Mouse (Mus musculus) embryonic facial prominence, embryonic 13.5 days (tissue): ENCODE measurements at regions not wholly inside any gene's neighbourhood (a gene's known extent, or its start where the extent isn't known, plus 50 kb on each side); places are given as distances from the start of the nearest gene placed in this dataset.

Source experiments
- ATAC-seq: fragments of 200-750 bp; cut with Nextera tagmentation; 2 replicates; pipeline ENCODE4 v1.8.0; 2017; ENCODE audit warnings: low read depth; ENCODE audit not compliant: insufficient number of reproducible peaks, insufficient read depth, low FRiP score, low TSS enrichment
- H3K27ac ChIP-seq: fragments of 300-500 bp; sonication (generic); 2 replicates; pipeline ENCODE4 v1.5.1; 2015; ENCODE audit warnings: moderate library complexity, mild to moderate bottlenecking, inconsistent platforms
- H3K27me3 ChIP-seq: fragments of 300-500 bp; sonication (generic); 2 replicates; pipeline ENCODE4 v1.6.1; 2015; ENCODE audit warnings: mild to moderate bottlenecking, inconsistent platforms
- H3K36me3 ChIP-seq: fragments of 300-500 bp; sonication (generic); 2 replicates; pipeline ENCODE4 v1.6.1; 2015; ENCODE audit warnings: mild to moderate bottlenecking, inconsistent platforms
- H3K4me1 ChIP-seq: fragments of 300-500 bp; sonication (generic); 2 replicates; pipeline ENCODE4 v1.6.1; 2015; ENCODE audit warnings: inconsistent platforms
- H3K4me2 ChIP-seq: fragments of 300-500 bp; sonication (generic); 2 replicates; pipeline ENCODE4 v1.6.1; 2015; ENCODE audit warnings: moderate library complexity, mild to moderate bottlenecking, inconsistent platforms
- H3K4me3 ChIP-seq: fragments of 300-500 bp; sonication (generic); 2 replicates; pipeline ENCODE4 v1.5.1; 2015; ENCODE audit warnings: mild to moderate bottlenecking, inconsistent platforms
- H3K9ac ChIP-seq: fragments of 300-500 bp; sonication (generic); 2 replicates; pipeline ENCODE4 v1.6.1; 2015; ENCODE audit warnings: mild to moderate bottlenecking, inconsistent platforms
- H3K9me3 ChIP-seq: fragments of 300-500 bp; sonication (generic); 2 replicates; pipeline ENCODE4 v1.6.1; 2016; ENCODE audit warnings: inconsistent platforms
- WGBS: fragments of 180-500 bp; shearing (Covaris S2); methylation state at CpG from one replicate; pipeline ENCODE4 v1.1.7; 2015; ENCODE audit warnings: mixed read lengths; 5-methylcytosine and 5-hydroxymethylcytosine counted together

DNA sequence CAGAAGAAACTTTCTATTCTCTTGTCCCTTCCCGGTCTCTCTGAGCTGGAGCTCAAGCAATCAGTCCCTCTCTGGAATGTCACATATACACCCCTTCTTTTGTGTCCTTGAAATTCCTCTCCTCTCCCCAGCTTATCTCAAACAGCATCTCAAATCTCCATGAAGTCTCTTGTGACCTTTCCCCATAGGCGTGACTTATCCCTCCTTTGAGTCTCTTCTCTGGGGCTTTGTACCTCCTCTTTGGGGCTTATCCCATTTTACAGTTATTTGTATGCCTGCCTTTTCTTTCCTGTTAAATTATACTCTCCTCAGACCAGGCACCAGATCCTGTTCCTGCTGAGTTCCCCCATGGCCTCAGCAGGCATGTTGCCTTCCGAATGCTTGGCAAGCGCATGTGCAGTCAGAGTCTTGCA lies 152.8 kb downstream of the Pten start:
- Histone ChIP-seq H3K4me2 (no peak overlapping the region), H3K27ac (no peak overlapping the region), H3K4me1 (peaks cover 16% of the 10 kb centered on the region), H3K27me3 (no peaks in the 10 kb centered on the region), H3K36me3 (no peaks in the 10 kb centered on the region), H3K9ac (no peak overlapping the region), H3K9me3 (no peaks in the 10 kb centered on the region), H3K4me3 (no peak overlapping the region)
- 34% methylated on average over 4 of the region's 4 CpGs for WGBS
- ATAC-seq = no peak

DNA sequence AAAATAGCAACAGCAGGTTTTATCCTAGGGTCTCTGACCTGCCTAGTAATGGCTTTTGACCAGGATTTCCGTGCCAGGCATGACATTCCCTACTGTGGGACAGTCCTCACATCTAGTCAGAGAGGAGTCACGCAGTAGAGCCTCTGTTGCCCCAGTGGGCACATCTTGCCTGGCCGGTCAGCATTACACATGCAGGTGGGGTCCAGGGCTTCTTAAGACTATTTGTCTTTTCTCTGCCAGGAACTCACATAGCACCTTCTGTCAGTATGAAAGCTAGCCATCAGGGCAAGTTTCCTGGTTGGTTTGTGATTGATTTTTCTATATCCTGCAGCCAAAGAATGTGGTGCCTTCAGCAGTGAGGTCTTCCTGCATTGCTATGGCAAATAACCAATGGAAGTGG lies 155.0 kb downstream of the Pten start:
- H3K27me3 ChIP-seq = no peaks in the 10 kb centered on the region
- no peak for ATAC-seq
- no peak overlapping the region for H3K9ac ChIP-seq
- H3K36me3 ChIP-seq = no peaks in the 10 kb centered on the region
- H3K9me3 ChIP-seq = no peaks in the 10 kb centered on the region
- no peak overlapping the region for H3K27ac ChIP-seq
- no peaks in the 10 kb centered on the region; the same call in 1 of the 2 replicates for H3K4me1 ChIP-seq
- no peak overlapping the region for H3K4me3 ChIP-seq
- 91% methylated on average over 3 of the region's 3 CpGs for WGBS
- no peak overlapping the region for H3K4me2 ChIP-seq

DNA sequence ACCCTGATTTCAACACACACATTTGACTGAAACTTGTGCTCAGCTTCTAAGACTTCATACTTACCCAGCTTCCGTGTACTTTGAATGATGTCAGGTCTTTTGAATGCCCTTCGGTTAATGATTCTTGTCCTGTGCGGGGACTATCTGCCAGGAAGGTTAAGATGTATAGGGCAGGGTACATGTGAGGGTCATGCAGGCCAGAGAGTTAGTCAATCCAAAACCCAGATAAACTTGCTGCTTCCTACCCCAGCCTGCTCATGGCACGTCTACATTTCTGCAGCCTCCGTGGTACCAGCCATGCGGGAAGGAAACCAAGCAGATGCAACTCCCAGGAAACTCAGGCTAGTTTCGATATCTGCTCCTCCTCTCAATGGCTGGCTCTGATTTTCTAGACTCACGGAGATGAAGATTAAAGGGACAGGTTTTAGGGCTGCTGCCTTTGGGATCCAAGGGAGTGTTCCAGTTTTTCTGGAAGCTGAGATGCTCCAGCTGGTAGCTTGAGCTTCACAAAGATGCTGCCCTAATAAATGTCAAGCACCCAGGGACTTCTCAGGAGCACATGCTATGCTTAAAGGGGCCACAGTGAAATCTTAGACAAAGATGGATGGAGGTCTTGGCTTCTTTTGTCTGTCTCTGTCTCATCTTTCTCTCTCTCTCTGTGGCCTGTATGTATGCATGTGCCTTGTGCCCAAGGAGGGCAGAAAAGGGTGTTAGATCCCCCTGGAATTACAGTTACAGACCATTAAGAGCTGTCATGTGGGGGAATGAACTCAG lies 159.4 kb downstream of the Pten start:
- no peaks in the 10 kb centered on the region for H3K9me3 ChIP-seq
- no peak overlapping the region for H3K27ac ChIP-seq
- H3K9ac ChIP-seq = no peak overlapping the region
- ATAC-seq = no peak
- H3K4me2 ChIP-seq = no peak overlapping the region
- H3K4me3 ChIP-seq = no peak overlapping the region
- no peaks in the 10 kb centered on the region for H3K36me3 ChIP-seq
- 89% methylated on average over 8 of the region's 8 CpGs for WGBS
- H3K4me1 ChIP-seq = no peaks in the 10 kb centered on the region
- H3K27me3 ChIP-seq = no peaks in the 10 kb centered on the region

DNA sequence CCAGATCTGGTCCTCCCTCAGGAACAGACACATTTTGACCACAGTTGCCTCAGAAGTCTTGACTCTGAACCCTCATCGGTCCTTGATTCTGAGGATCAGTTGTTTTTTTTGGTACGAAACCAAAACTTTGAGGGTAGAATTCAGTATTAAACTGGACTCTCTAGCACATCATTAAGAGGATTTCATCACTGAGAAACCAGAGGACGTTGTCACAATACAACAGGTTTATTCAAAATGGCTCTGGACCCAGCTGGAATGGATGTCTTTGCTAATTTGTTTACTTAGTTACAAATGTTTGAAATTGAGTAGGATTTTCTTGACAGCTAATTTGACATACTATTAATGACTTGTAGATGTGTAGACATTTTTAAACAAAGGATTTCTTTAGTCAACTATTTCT lies 163.7 kb downstream of the Pten start:
- Histone ChIP-seq H3K36me3 (no peaks in the 10 kb centered on the region), H3K4me2 (no peak overlapping the region), H3K9ac (no peak overlapping the region), H3K4me3 (no peak overlapping the region), H3K4me1 (peaks cover 5% of the 10 kb centered on the region), H3K9me3 (no peaks in the 10 kb centered on the region), H3K27me3 (no peaks in the 10 kb centered on the region), H3K27ac (no peak overlapping the region)
- 77% methylated on average over 3 of the region's 3 CpGs for WGBS
- no peak for ATAC-seq

DNA sequence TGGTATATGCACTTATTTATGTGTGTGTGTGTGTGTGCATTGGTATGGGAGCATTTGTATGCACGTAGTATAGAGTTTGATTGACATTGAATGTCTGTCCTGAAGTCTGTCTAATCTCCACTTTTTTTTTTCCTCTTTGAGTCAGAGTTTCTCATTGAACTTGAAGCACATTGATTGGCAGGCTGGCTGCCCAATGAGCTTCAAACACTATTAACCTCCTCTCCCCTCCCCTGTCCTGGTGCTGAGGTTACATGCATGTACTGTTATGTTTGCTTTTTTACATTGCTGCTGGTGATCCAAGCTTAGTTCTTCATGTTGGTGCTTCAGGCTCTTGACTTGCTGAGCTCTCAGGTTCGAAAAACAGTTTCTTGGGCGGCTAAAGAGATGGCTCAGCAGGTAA lies 166.6 kb downstream of the Pten start:
- Histone ChIP-seq H3K4me1 (peaks cover 11% of the 10 kb centered on the region), H3K9ac (no peak overlapping the region), H3K27me3 (no peaks in the 10 kb centered on the region), H3K36me3 (no peaks in the 10 kb centered on the region), H3K4me3 (no peak overlapping the region), H3K27ac (no peak overlapping the region), H3K9me3 (no peaks in the 10 kb centered on the region), H3K4me2 (no peak overlapping the region)
- ATAC-seq = no peak
- WGBS = 81% methylated on average over 3 of the region's 3 CpGs

DNA sequence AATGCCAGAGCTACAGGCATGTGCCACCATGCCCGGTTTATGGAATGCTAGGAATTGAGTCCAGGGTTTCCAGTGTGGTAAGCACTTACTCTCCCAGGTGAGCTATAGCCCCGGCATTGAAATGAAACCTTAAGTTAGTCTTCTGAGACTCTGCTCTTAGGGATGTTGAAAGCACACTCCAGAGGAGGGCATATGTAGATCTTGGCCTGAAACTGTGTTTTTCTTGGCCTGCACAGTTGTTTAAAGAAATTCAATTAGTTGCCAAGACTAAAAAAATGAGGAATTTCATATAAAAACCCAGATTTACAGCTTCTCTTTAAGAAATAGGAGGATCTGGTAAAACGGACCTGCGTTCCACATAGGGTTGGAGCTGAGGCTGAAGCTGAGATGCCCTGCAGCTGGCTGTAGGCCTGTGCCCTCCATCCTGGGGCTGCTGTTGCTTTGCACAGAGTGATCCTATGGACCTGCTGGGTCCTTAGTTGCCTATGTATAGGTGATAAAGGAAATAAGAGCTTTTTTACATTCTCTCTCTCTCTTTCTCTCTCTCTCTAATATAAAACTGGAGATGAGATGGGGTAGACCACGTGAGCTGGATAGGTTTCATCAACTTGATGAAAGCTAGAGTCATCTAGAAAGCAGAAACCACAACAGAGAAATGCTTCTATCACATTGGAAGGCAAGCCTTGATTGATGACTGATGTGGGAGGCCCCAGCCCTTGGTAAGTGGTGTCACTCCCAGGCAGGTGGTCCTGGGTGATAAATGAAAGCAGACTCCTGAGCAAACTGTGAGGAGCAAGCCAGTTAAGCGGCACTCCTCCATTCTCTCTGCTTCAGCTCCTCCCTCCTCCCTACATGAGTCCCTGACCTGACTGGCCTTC lies 168.6 kb downstream of the Pten start:
- Histone ChIP-seq H3K4me3 (no peak overlapping the region), H3K4me2 (no peak overlapping the region), H3K27me3 (no peaks in the 10 kb centered on the region), H3K9ac (no peak overlapping the region), H3K36me3 (no peaks in the 10 kb centered on the region), H3K27ac (no peak overlapping the region), H3K4me1 (peaks cover 11% of the 10 kb centered on the region), H3K9me3 (no peaks in the 10 kb centered on the region)
- 57% methylated on average over 6 of the region's 6 CpGs for WGBS
- ATAC-seq = no peak

DNA sequence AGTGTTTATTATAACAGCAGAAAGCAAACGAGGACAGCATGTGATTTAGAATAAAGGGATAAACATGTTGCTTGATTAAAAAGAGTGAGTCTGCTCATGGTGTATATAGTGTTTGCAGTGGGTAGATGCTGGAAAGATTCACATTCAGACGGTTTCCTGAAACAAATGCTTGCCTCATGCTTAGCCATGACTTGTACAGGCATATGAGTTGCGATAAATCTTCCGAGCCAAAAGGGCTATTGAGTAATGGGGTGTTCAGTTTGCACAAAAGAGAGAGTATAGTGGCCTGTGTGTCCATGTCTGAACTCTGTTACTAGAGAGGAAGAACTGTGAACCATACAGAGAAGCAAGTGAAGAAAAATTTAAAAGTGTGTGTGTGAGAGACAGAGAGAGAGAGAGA lies 169.3 kb downstream of the Pten start:
- WGBS = 77% methylated on average over 4 of the region's 4 CpGs
- Histone ChIP-seq H3K4me1 (peaks cover 11% of the 10 kb centered on the region), H3K4me3 (no peak overlapping the region), H3K4me2 (no peak overlapping the region), H3K9me3 (no peaks in the 10 kb centered on the region), H3K27me3 (no peaks in the 10 kb centered on the region), H3K9ac (no peak overlapping the region), H3K36me3 (no peaks in the 10 kb centered on the region), H3K27ac (no peak overlapping the region)
- ATAC-seq = no peak

DNA sequence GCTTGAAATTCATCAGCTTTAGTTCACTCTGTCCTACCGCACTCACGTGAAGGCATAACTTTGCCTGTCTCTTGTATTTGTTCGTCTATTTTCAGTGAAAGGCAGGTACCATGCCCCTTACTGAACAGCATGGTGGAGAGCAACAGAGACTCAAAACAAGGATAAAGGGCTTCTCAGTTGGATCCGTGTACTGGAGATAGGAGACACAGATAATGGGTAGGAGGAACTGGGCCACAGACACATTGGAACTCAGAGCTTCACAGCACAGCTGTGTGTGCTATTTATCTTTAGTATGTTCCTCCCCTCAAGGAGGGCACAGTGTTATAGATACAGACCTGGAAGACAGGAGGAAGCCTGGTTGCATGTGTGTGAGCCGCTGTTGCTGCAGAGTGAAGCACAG lies 176.4 kb downstream of the Pten start:
- no peaks in the 10 kb centered on the region for H3K27me3 ChIP-seq
- H3K4me1 ChIP-seq = peaks cover 5% of the 10 kb centered on the region; the same call in 1 of the 2 replicates
- no peak overlapping the region for H3K27ac ChIP-seq
- no peak overlapping the region for H3K4me2 ChIP-seq
- no peaks in the 10 kb centered on the region for H3K36me3 ChIP-seq
- H3K4me3 ChIP-seq = no peak overlapping the region
- no peak for ATAC-seq
- no peaks in the 10 kb centered on the region for H3K9me3 ChIP-seq
- WGBS = 88% methylated on average over 5 of the region's 5 CpGs
- no peak overlapping the region for H3K9ac ChIP-seq

DNA sequence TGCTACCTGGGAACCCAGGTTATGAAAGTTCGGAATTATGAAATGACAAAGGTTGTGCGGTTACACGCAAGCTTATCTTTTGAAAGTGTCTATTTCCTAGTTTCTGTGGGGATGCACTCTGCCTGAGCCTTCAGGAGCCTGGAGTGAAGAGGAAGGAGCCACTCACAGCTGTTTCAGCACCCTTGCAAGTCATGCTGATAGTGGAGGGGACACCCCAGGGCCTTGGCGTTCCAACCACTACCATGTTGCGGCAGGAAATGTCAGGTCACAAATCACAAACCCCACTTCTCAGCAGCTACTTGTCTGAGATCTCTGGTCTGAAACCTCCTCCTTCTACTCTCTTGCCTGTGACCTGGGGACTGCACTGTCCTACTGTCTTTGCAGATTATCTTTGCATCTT lies 178.3 kb downstream of the Pten start:
- no peak overlapping the region for H3K4me3 ChIP-seq
- H3K9ac ChIP-seq = no peak overlapping the region
- no peak overlapping the region for H3K4me2 ChIP-seq
- no peaks in the 10 kb centered on the region for H3K9me3 ChIP-seq
- 90% methylated on average over 5 of the region's 5 CpGs for WGBS
- no peaks in the 10 kb centered on the region for H3K27me3 ChIP-seq
- no peak overlapping the region for H3K27ac ChIP-seq
- peaks cover 5% of the 10 kb centered on the region; the same call in 1 of the 2 replicates for H3K4me1 ChIP-seq
- H3K36me3 ChIP-seq = no peaks in the 10 kb centered on the region
- no peak for ATAC-seq

DNA sequence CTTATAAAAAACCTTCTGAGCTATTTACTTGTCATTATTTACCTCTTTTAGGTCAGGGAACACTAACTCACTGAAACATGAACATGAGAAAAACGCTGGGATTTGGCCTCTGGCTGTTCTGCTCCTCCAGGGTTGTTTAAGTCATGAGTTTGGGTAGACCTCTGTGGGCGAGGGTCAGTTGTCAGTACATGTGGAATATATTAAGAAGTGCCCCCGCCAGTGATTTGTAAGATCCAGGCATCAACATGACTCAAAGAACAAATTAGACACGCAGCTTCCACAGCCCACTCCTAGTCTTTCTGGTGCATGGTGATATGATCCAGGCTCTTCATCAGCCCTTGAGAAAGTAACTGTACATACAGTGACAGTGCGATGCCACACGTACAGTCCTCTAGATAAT lies 180.3 kb downstream of the Pten start:
- no peak for ATAC-seq
- Histone ChIP-seq H3K4me3 (no peak overlapping the region), H3K27me3 (no peaks in the 10 kb centered on the region), H3K36me3 (no peaks in the 10 kb centered on the region), H3K4me1 (peaks cover 5% of the 10 kb centered on the region; the same call in 1 of the 2 replicates), H3K27ac (no peak overlapping the region), H3K4me2 (no peak overlapping the region), H3K9me3 (no peaks in the 10 kb centered on the region), H3K9ac (no peak overlapping the region)
- WGBS = 33% methylated on average over 6 of the region's 6 CpGs

DNA sequence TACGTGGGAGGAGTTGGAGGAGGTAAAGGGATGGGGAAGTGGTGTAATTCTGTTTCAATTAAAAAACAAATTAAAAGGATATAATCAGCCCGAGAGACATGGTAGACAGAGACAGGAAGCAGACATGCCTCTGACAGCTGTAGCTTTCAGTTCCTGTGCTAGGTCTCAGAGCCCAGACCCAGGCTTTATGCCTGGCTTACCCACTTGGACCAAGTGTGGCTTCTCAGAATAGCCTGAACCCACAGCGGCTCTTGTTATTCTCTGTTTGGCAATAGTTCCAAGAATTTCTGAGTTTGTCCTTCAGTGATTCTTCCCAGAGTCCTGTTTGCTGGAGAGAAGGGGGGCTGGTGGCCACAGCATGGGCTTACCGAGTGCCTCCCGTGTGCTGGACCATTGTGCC lies 182.4 kb downstream of the Pten start:
- WGBS = 84% methylated on average over 5 of the region's 5 CpGs
- no peak overlapping the region for H3K4me2 ChIP-seq
- H3K4me1 ChIP-seq = peaks cover 5% of the 10 kb centered on the region; the same call in 1 of the 2 replicates
- H3K27ac ChIP-seq = no peak overlapping the region
- no peaks in the 10 kb centered on the region for H3K9me3 ChIP-seq
- ATAC-seq = no peak
- no peaks in the 10 kb centered on the region for H3K27me3 ChIP-seq
- H3K4me3 ChIP-seq = no peak overlapping the region
- no peaks in the 10 kb centered on the region for H3K36me3 ChIP-seq
- H3K9ac ChIP-seq = no peak overlapping the region

DNA sequence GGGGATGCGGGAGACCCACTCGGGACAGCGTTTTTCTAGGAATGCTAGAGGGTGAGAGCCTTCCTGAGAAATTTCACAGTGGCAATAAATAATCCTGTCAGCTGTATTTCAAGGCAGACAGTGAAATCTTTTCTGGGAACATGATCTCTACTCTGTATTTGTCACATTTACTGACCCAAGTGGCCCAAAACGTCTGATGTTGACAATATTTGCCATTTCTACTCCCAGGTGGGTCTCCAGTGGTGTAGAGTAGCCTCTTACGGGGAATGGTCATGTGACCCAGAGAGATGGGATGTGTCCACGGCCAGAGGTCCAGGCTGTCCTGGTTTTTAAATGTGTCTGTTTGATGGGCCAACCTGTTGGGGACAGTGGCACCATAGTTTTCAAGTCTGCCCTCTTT lies 183.5 kb downstream of the Pten start:
- 71% methylated on average over 6 of the region's 6 CpGs for WGBS
- H3K4me3 ChIP-seq = no peak overlapping the region

More for the DNA sequence above, 183.5 kb downstream of the Pten start:
- Histone ChIP-seq H3K27ac (no peak overlapping the region), H3K4me1 (peaks cover 5% of the 10 kb centered on the region), H3K4me2 (no peak overlapping the region), H3K9ac (no peak overlapping the region), H3K27me3 (no peaks in the 10 kb centered on the region), H3K9me3 (no peaks in the 10 kb centered on the region), H3K36me3 (no peaks in the 10 kb centered on the region)
- ATAC-seq = no peak
